Mouse (Mus musculus): ENCODE measurements at regions not wholly inside any gene's neighbourhood (a gene's known extent, or its start where the extent isn't known, plus 50 kb on each side); places are given as distances from the start of the nearest gene placed in this dataset.

- DNase-seq (ENCODE audit: low read depth): no peak
- TF ChIP-seq CTCF (IDR thresholded peaks at IDR 0.05; ENCODE audit: borderline replicate concordance, extremely low read depth, insufficient read depth, insufficient read length): no peak
- no peak for TF ChIP-seq POLR2A (IDR thresholded peaks at IDR 0.05; ENCODE audit: borderline replicate concordance, extremely low read depth, insufficient read depth, insufficient read length, poor library complexity, severe bottlenecking)
These were observed 623.5 kb upstream of the Gm10131 start for GRCm38 (mm10) chr8:34735006-34735405.

- DNase-seq (ENCODE audit: low read depth): peak; percentile 36
- TF ChIP-seq POLR2A (IDR thresholded peaks at IDR 0.05; ENCODE audit: borderline replicate concordance, extremely low read depth, insufficient read depth, insufficient read length, poor library complexity, severe bottlenecking) (no peak), CTCF (IDR thresholded peaks at IDR 0.05; ENCODE audit: borderline replicate concordance, extremely low read depth, insufficient read depth, insufficient read length) (no peak)
These were observed 621.3 kb upstream of the Gm10131 start for GRCm38 (mm10) chr8:34732808-34733207.

DNA sequence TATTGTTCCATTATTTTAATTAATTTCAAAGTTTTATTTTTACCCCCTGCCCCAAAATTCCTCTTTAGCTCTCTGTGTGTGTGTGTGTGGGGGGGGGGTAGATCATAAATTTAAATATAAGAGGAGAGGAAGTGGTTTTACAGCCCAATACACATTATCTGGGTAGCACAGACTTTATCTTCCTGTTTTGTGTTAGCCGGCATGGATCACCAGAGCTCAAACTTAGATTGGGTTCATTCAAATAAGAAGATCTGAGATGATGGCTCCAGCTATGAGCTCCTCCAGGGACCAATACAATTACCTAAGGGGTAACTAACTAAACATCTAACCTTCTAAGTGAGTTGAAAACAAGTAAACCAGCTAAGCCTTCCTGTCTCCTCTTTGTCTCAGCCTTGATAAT lies 620.8 kb upstream of the Gm10131 start:
- no peak for DNase-seq (ENCODE audit: low read depth)
- TF ChIP-seq POLR2A (IDR thresholded peaks at IDR 0.05; ENCODE audit: borderline replicate concordance, extremely low read depth, insufficient read depth, insufficient read length, poor library complexity, severe bottlenecking): no peak

DNA sequence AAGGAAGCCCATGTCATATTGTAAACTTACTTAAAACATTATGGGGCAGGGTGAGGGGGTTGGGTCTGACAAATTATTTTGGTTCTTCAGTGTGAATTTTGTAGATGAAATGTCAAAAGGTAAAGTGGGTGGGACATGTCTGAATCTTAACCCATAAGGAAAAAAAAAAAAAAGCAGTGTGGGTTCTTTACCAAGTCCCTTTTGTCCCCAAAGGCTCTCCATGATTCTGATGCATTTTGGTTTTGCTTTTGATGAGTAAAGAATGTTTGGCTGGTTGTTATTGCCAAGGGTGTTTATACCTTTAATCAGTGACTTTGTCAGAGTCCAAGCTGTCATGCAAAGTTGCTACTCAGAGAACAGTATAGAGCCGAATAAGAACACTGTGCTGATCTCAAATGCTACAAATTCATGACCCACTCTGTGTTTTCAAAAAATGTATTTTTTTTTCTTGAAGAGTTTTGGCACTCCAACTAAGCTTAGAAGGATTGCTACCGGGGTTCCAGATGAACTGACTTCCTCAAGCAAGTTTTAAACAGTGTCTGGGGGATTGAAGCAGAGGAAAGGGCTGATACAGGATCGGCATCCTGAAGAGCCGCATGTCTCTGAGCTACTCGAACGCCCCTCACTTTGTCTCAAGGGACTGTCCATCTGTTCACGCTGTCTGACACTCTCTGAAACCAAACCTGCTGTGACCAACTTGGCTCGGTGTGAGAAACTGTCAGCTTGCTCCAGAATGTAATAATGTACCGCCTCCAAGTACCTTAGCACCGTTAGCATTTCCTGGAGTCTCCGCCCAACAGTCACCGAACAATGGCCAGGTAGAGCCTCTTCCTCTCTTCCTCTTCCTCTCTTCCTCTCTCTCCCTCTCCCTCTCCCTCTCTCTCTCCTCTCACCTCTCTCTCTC lies 619.8 kb upstream of the Gm10131 start:
- DNase-seq (ENCODE audit: low read depth): peak; percentile 88

DNA sequence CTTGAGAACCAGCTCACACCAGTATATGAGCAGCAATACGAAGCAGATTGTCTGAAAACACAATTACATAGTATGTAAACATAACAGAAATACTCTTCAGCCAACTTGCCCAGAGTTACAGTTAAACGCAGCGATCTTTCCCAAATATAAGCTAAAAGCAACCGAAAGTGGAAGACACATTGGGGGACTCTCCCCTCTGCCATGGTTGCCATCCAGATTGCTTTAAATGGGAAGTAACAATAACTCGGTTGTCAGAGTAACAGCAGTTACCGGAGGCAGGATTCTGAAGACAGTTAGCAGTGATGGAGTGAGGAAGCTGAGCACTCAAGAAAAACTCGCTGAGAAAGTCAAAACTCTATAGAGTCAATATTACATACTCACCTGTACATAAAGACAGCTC lies 618.0 kb upstream of the Gm10131 start:
- no peak for TF ChIP-seq CTCF (IDR thresholded peaks at IDR 0.05; ENCODE audit: borderline replicate concordance, extremely low read depth, insufficient read depth, insufficient read length)
- no peak for TF ChIP-seq POLR2A (IDR thresholded peaks at IDR 0.05; ENCODE audit: borderline replicate concordance, extremely low read depth, insufficient read depth, insufficient read length, poor library complexity, severe bottlenecking)
- no peak for DNase-seq (ENCODE audit: low read depth)

More for the DNA sequence above, 619.8 kb upstream of the Gm10131 start:
- TF ChIP-seq POLR2A (IDR thresholded peaks at IDR 0.05; ENCODE audit: borderline replicate concordance, extremely low read depth, insufficient read depth, insufficient read length, poor library complexity, severe bottlenecking): no peak
- no peak for TF ChIP-seq CTCF (IDR thresholded peaks at IDR 0.05; ENCODE audit: borderline replicate concordance, extremely low read depth, insufficient read depth, insufficient read length)

GRCm38 (mm10) chr8:34727699-34728098 lies 616.2 kb upstream of the Gm10131 start:
- DNase-seq (ENCODE audit: low read depth): no peak
- TF ChIP-seq CTCF (IDR thresholded peaks at IDR 0.05; ENCODE audit: borderline replicate concordance, extremely low read depth, insufficient read depth, insufficient read length): no peak
- no peak for TF ChIP-seq POLR2A (IDR thresholded peaks at IDR 0.05; ENCODE audit: borderline replicate concordance, extremely low read depth, insufficient read depth, insufficient read length, poor library complexity, severe bottlenecking)

DNA sequence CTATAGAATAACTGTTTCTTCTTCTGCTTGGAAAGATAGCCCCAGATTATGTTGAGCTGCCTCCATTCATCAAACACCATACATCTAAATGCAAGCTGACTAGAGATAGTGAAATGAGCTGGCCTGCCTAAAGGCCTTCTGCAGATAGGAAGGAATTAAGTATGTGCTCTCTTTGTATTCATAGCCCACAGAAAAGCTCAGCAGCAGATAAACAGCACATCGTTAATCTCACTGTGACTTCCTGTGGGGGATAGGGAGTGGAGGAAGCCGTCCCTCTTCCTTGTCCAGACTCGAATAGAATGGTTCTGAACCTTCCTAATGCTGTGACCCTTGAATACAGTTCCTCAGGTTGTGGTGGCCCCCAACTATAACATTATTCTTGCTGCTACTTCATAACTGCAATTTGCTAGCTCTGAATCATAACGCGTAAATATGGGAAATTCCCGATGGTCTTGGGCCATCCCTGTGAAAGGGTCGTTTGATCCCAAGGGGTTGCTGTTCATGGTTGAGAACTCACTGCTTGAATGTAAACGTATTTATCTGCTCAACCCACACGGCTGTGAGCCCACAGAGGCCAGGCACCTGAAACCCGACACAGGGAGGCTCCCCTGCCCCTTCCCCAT lies 614.7 kb upstream of the Gm10131 start:
- DNase-seq (ENCODE audit: low read depth): no peak
- TF ChIP-seq CTCF (IDR thresholded peaks at IDR 0.05; ENCODE audit: borderline replicate concordance, extremely low read depth, insufficient read depth, insufficient read length): no peak
- no peak for TF ChIP-seq POLR2A (IDR thresholded peaks at IDR 0.05; ENCODE audit: borderline replicate concordance, extremely low read depth, insufficient read depth, insufficient read length, poor library complexity, severe bottlenecking)

- no peak for DNase-seq (ENCODE audit: low read depth)
- no peak for TF ChIP-seq POLR2A (IDR thresholded peaks at IDR 0.05; ENCODE audit: borderline replicate concordance, extremely low read depth, insufficient read depth, insufficient read length, poor library complexity, severe bottlenecking)
- no peak for TF ChIP-seq CTCF (IDR thresholded peaks at IDR 0.05; ENCODE audit: borderline replicate concordance, extremely low read depth, insufficient read depth, insufficient read length)
These were observed 614.0 kb upstream of the Gm10131 start for GRCm38 (mm10) chr8:34725546-34725945.

- peak; percentile 70 for DNase-seq (ENCODE audit: low read depth)
- TF ChIP-seq POLR2A (IDR thresholded peaks at IDR 0.05; ENCODE audit: borderline replicate concordance, extremely low read depth, insufficient read depth, insufficient read length, poor library complexity, severe bottlenecking): no peak
- TF ChIP-seq CTCF (IDR thresholded peaks at IDR 0.05; ENCODE audit: borderline replicate concordance, extremely low read depth, insufficient read depth, insufficient read length): no peak
These were observed 598.6 kb upstream of the Gm10131 start for GRCm38 (mm10) chr8:34709911-34710733.

- no peak for TF ChIP-seq POLR2A (IDR thresholded peaks at IDR 0.05; ENCODE audit: borderline replicate concordance, extremely low read depth, insufficient read depth, insufficient read length, poor library complexity, severe bottlenecking)
- no peak for TF ChIP-seq CTCF (IDR thresholded peaks at IDR 0.05; ENCODE audit: borderline replicate concordance, extremely low read depth, insufficient read depth, insufficient read length)
- DNase-seq (ENCODE audit: low read depth): no peak
These were observed 597.8 kb upstream of the Gm10131 start for GRCm38 (mm10) chr8:34709316-34709715.

GRCm38 (mm10) chr8:34703351-34703750 lies 591.8 kb upstream of the Gm10131 start:
- TF ChIP-seq CTCF (IDR thresholded peaks at IDR 0.05; ENCODE audit: borderline replicate concordance, extremely low read depth, insufficient read depth, insufficient read length): no peak
- TF ChIP-seq POLR2A (IDR thresholded peaks at IDR 0.05; ENCODE audit: borderline replicate concordance, extremely low read depth, insufficient read depth, insufficient read length, poor library complexity, severe bottlenecking): no peak
- peak; percentile 75 for DNase-seq (ENCODE audit: low read depth)

Measured in brain, embryonic 14.5 days (tissue).